Mouse (Mus musculus): Measurements from ENCODE around the gene Skp1a. TPM values are rescaled to one million over a fixed set of nuclear protein-coding genes. Genes with fewer than 3 reads are reported as not detected.

Gene Skp1a
- polyA plus RNA-seq, 1 experiment from 2014 or later, result 503 TPM

DNA sequence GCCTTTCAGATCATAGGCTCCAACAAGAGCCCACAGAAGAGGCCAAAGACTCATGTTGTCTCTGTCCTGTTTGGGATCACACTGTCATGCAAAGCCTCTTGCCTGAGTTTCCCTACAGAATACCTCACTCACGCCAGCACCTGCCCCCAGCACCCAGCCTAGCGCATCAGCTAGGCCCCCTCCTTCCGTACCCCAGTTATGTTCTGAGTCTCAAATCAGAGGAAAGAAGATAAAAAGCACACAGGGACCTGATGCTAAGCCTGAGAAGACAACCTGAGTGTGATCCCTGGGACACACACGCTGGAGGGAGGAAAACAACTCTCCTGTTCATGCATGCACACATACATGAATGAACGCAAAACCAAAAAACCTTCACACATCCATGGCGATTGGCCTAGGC, 47.2 kb downstream of the Skp1a start:
- peaks cover 34% of the 10 kb centered on the region for H3K27me3 ChIP-seq (replicated peaks; ENCODE audit: control insufficient read depth, insufficient read depth, low read length)
- WGBS, result 87% methylated on average over 6 of the region's 6 CpGs
- H3K36me3 ChIP-seq (ENCODE audit: control insufficient read depth, insufficient read depth, low read length), result no peaks in the 10 kb centered on the region
- no peak overlapping the region for H3K27ac ChIP-seq (ENCODE audit: low read depth, low read length)
- no peak for DNase-seq (ENCODE audit: low spot score)
- H3K4me3 ChIP-seq (ENCODE audit: low read depth, low read length), result no peak overlapping the region
- peaks cover 5% of the 10 kb centered on the region; the same call in 1 of the 2 replicates for H3K4me1 ChIP-seq (replicated peaks; ENCODE audit: control insufficient read depth, insufficient read depth, low read length)
- no peak overlapping the region for H3K4me2 ChIP-seq
- no peaks in the 10 kb centered on the region for H3K9me3 ChIP-seq (ENCODE audit: control insufficient read depth, low read length)
- no peak for ATAC-seq (replicated peaks; ENCODE audit: low FRiP score)
- no peak overlapping the region for H3K9ac ChIP-seq (ENCODE audit: low read depth, low read length)

DNA sequence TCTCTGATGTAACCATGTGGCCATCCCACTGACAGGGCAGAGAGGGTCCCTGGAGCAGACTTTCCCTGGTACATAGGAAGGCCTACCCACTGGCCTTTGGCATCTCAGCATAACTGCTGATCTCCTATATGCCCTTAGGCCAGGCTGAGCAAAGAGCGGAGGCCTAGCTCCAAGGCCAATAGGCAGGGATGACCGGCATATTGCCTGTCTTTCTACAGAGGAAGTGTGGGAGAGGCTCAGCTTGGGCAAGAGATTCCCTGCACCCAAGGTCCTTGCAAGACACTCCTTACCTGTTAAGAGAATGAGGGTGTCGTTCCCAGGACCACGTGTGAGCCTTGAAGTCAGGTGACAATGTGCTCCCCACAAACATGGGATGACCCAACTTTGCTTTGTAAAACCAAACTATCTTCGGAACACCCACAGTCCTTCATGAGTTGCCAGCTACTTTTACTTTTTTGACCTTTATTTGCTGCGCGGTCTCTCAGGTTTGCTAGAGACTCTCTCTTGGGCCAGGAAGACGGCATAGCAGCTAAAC, 47.9 kb downstream of the Skp1a start:
- DNase-seq (ENCODE audit: low spot score) (no peak), ATAC-seq (replicated peaks; ENCODE audit: low FRiP score) (no peak)
- Histone ChIP-seq H3K9me3 (ENCODE audit: control insufficient read depth, low read length) (no peaks in the 10 kb centered on the region), H3K4me1 (replicated peaks; ENCODE audit: control insufficient read depth, insufficient read depth, low read length) (peaks cover 9% of the 10 kb centered on the region), H3K4me3 (ENCODE audit: low read depth, low read length) (no peak overlapping the region), H3K4me2 (no peak overlapping the region), H3K9ac (ENCODE audit: low read depth, low read length) (no peak overlapping the region), H3K36me3 (ENCODE audit: control insufficient read depth, insufficient read depth, low read length) (no peaks in the 10 kb centered on the region), H3K27ac (ENCODE audit: low read depth, low read length) (no peak overlapping the region), H3K27me3 (replicated peaks; ENCODE audit: control insufficient read depth, insufficient read depth, low read length) (peaks cover 41% of the 10 kb centered on the region)
- WGBS, result 92% methylated on average over 8 of the region's 8 CpGs

DNA sequence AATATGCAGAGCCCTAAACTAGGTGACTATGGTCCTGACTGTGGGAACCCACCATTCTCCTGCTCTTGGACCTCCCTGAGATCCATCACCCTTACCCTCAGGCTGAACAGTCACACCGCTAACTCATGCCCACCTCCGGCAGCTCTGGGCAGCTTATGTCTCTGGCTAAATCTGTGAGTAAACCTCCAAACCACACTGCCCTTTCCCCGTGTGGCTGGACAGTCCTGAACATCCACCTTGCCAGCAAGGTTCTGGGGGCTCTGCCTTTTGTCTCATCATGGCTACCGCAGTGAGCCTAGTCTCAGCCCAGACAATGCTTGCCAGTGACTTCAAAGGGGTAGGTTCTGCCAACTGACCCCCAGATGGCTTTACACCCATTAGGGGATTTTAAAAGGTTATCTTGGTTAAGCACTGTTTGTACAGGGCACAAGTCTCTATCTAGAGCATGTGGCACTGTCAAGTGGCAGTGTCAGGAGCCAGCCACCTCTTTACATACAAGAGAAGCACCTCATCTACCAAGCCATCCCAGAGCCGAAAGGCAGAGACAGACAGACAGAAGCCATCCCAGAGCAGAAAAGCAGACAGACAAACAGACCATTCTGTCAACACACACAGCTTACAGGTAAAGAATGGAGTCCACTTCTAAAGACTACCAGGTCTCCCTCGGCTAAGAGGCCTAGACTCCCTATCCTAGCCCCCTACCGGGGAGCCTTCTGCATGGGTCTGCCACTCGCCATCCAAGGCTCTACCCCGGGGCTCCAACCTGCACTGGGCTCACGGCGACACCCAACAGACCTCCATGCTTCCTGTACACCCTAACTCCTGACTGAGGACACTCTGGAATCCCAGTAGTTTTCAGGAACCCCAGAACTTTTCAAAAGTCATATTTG, 49.0 kb downstream of the Skp1a start:
- WGBS, result 87% methylated on average over 11 of the region's 11 CpGs
- no peak overlapping the region for H3K4me3 ChIP-seq (ENCODE audit: low read depth, low read length)
- ATAC-seq (replicated peaks; ENCODE audit: low FRiP score), result no peak

DNA sequence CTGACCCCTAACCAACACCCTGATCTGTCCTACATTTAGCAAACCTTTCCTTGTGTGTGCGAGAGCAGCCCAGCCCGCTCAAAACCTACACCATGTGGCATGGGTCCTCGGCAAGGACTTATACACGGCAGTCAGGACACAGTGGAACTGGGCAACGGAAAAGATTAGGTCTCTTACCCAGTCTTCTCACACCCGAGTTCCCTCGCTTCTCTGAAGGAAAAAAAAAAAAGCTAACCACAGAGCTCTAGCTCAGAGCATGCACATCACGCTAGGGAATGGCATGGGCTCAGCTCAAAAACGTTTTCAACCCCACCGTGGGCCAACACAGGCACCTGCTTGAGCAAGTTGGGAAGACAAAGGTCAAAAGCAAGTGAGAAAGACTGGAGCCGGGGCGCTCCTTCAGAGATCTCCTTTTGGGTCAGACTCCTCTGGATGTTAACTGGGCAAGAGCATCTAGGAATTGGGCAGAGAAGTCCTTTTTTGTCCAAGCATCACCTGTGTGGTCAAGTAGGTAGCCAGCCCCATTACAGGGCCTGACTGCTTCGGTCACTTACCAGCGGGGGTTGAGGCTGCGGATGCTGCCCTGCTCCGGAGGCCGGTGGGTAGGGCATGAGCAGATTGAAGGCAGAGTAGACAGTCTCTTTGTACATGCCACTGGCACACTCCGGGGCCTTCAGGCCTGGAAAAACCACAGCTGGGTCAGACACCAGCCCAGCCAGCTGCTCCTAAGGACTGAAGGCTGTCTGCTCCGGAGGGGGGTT, 50.0 kb downstream of the Skp1a start:
- Histone ChIP-seq H3K4me3 (ENCODE audit: low read depth, low read length) (peak overlapping the region; percentile 66; the same call in 1 of the 2 replicates), H3K27ac (ENCODE audit: low read depth, low read length) (no peak overlapping the region), H3K9me3 (ENCODE audit: control insufficient read depth, low read length) (no peaks in the 10 kb centered on the region), H3K4me1 (replicated peaks; ENCODE audit: control insufficient read depth, insufficient read depth, low read length) (peaks cover 9% of the 10 kb centered on the region), H3K36me3 (ENCODE audit: control insufficient read depth, insufficient read depth, low read length) (no peaks in the 10 kb centered on the region), H3K9ac (ENCODE audit: low read depth, low read length) (no peak overlapping the region), H3K4me2 (peak overlapping the region; percentile 81), H3K27me3 (replicated peaks; ENCODE audit: control insufficient read depth, insufficient read depth, low read length) (peaks cover 58% of the 10 kb centered on the region)
- ATAC-seq (replicated peaks; ENCODE audit: low FRiP score) (no peak), DNase-seq (ENCODE audit: low spot score) (no peak)
- WGBS, result 66% methylated on average over 19 of the region's 19 CpGs

More for the DNA sequence above, 49.0 kb downstream of the Skp1a start:
- H3K9ac ChIP-seq (ENCODE audit: low read depth, low read length), result no peak overlapping the region
- H3K4me1 ChIP-seq (replicated peaks; ENCODE audit: control insufficient read depth, insufficient read depth, low read length), result peaks cover 9% of the 10 kb centered on the region
- H3K36me3 ChIP-seq (ENCODE audit: control insufficient read depth, insufficient read depth, low read length), result no peaks in the 10 kb centered on the region
- H3K27ac ChIP-seq (ENCODE audit: low read depth, low read length), result no peak overlapping the region
- H3K9me3 ChIP-seq (ENCODE audit: control insufficient read depth, low read length), result no peaks in the 10 kb centered on the region
- peaks cover 51% of the 10 kb centered on the region for H3K27me3 ChIP-seq (replicated peaks; ENCODE audit: control insufficient read depth, insufficient read depth, low read length)
- DNase-seq (ENCODE audit: low spot score), result no peak
- H3K4me2 ChIP-seq, result no peak overlapping the region

DNA sequence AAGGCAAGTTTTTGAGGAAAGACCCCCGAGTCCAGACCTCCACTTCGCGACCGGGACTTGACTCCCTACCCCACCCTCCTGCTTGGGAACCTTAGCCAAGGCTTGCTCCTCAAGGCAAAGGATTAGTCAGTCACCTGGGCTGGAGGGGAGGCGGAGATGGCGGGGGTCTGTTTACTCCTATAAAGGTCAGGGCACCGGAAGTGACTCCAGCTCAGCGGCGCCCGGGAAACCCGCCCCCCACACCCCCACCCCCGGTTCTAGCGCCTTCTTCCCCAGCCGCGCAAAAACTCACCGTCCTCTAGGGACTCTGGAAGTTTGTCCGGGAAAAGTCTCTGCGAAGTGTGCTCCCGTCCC, 50.6 kb downstream of the Skp1a start:
- WGBS, result 4% methylated on average over 19 of the region's 19 CpGs
- DNase-seq (ENCODE audit: low spot score), result no peak
- H3K27me3 ChIP-seq (replicated peaks; ENCODE audit: control insufficient read depth, insufficient read depth, low read length), result peaks cover 61% of the 10 kb centered on the region
- H3K4me1 ChIP-seq (replicated peaks; ENCODE audit: control insufficient read depth, insufficient read depth, low read length), result peaks cover 9% of the 10 kb centered on the region
- no peaks in the 10 kb centered on the region for H3K9me3 ChIP-seq (ENCODE audit: control insufficient read depth, low read length)
- ATAC-seq (replicated peaks; ENCODE audit: low FRiP score), result no peak
- no peak overlapping the region for H3K27ac ChIP-seq (ENCODE audit: low read depth, low read length)
- H3K4me2 ChIP-seq, result peak overlapping the region; percentile 81
- H3K9ac ChIP-seq (ENCODE audit: low read depth, low read length), result peak overlapping the region; percentile 25; the same call in 1 of the 2 replicates
- peak overlapping the region; percentile 66 for H3K4me3 ChIP-seq (ENCODE audit: low read depth, low read length)
- no peaks in the 10 kb centered on the region for H3K36me3 ChIP-seq (ENCODE audit: control insufficient read depth, insufficient read depth, low read length)

DNA sequence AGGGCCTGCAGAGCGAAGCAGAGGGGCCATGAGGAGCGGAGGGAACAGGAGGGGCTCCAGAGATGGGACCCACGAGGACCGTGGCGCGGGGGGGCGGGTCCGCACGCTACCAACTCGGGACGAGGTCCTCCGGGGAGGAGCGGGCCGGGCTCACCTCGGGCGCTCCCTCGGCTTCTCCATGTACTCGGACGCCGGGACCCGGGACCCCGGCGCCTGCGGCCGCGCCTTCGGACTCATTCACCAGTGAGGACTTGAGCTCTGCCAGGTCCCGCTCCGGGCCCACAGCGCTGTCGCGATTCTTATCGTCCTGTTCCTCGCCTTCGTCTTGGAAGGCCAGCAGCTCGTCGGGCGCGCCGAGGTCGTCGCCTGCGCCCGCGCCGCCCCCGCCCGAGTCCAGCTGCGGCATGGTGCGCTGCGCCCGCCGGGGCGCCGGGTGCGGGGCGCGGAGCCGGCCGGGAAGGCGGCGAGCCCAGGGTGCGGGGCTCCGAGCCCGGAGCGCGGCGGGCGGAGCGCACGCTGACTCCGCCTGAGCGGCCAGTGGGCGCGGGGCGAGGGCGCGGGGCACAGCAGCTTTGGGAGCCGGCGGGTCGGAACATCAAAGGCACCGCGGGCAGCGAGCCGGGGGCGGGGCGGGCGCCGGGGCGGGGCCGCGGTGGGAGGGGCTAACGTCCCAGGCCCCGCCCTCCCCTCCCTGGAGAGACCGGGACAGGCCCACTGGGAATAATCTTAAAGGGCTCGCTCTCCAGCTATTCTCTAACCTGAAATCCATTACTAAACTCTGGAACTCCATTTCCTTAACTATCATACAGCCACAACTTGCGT, 51.2 kb downstream of the Skp1a start, which contains the start of gene Tcf7:
TSS of gene Tcf7 (minus strand) at position 241 of the 822 bp plus-strand sequence.
- peak within 1 kb of the TSS; percentile 25 for H3K9ac ChIP-seq (ENCODE audit: low read depth, low read length)

DNA sequence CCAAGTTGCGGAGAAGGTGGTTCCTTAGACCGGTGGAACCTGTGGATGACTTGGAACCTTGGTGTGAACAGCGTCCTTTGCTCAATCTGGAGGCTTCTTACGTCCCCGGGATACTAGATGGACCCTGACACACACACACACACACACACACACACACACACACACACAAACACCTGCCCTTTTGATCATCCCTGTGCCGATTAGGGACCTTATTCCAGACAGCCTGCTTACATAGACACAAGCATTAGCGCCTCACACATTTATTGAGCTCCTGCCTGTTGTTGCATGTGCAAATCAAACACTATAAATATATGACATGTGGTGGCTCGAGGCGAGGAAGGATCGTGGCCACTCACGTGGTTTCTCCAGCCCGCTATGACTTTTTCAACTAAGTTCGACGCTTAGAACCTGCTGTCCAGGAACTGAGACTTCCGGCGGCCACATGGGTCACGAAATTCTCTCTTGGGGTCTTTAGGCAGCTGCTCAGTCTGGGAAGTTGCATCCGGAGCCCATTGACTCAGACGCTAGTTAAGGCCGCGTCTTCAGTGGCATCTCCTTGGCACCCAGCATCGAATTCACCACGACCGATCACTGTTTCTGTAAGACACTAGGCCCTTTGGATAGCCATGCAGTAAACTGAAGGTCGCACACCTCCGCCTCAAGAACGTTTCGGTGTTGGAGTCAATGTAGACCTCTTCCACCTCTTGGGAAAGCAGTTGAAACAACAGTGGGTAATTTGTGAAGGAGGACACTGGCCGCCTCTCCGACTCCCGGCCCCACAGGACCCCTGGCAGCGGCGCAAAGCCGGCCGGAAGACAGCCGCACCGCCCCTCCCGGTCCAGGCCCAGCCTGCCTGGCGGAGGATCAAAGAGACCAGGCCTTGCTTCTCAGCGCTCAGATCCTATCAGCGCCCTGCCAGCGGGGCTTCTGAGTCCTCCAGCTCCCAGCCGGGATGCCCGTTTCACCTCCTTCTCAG, 52.1 kb downstream of the Skp1a start:
- Histone ChIP-seq H3K9ac (ENCODE audit: low read depth, low read length) (no peak overlapping the region), H3K4me3 (ENCODE audit: low read depth, low read length) (peak overlapping the region; percentile 66), H3K4me2 (peak overlapping the region; percentile 81), H3K36me3 (ENCODE audit: control insufficient read depth, insufficient read depth, low read length) (no peaks in the 10 kb centered on the region), H3K4me1 (replicated peaks; ENCODE audit: control insufficient read depth, insufficient read depth, low read length) (peaks cover 9% of the 10 kb centered on the region), H3K27ac (ENCODE audit: low read depth, low read length) (no peak overlapping the region), H3K9me3 (ENCODE audit: control insufficient read depth, low read length) (no peaks in the 10 kb centered on the region), H3K27me3 (replicated peaks; ENCODE audit: control insufficient read depth, insufficient read depth, low read length) (peaks cover 61% of the 10 kb centered on the region)
- ATAC-seq (replicated peaks; ENCODE audit: low FRiP score) (no peak), DNase-seq (ENCODE audit: low spot score) (peak; percentile 53)
- 13% methylated on average over 44 of the region's 44 CpGs for WGBS

More for the DNA sequence above, 51.2 kb downstream of the Skp1a start, which contains the start of gene Tcf7:
- under 1% methylated on average over 95 of the region's 97 CpGs for WGBS
- Histone ChIP-seq H3K4me1 (replicated peaks; ENCODE audit: control insufficient read depth, insufficient read depth, low read length) (peaks cover 9% of the 10 kb centered on the region), H3K4me3 (ENCODE audit: low read depth, low read length) (peak within 1 kb of the TSS; percentile 66), H3K36me3 (ENCODE audit: control insufficient read depth, insufficient read depth, low read length) (no peaks in the 10 kb centered on the region), H3K9me3 (ENCODE audit: control insufficient read depth, low read length) (no peaks in the 10 kb centered on the region), H3K4me2 (peak within 1 kb of the TSS; percentile 81), H3K27me3 (replicated peaks; ENCODE audit: control insufficient read depth, insufficient read depth, low read length) (peaks cover 61% of the 10 kb centered on the region), H3K27ac (ENCODE audit: low read depth, low read length) (no peak within 1 kb of the TSS)
- peak; percentile 70 for ATAC-seq (replicated peaks; ENCODE audit: low FRiP score)
- DNase-seq (ENCODE audit: low spot score), result peak; percentile 81
